Mouse (Mus musculus) limb, embryonic 13.5 days (tissue): ENCODE results near the gene Rimklb. TPM values are rescaled to one million over a fixed set of nuclear protein-coding genes. Genes with fewer than 3 reads are reported as not detected.
"Not testable (repeated sequence)": the region's sequence is repeated elsewhere in the genome, so short reads cannot be mapped to it uniquely, and the experiment has no call there.

Experiments
- ATAC-seq: fragments of 200-750 bp; cut with Nextera tagmentation; 2 replicates; pipeline ENCODE4 v1.8.0; 2017; ENCODE audit warnings: low read depth, moderate number of reproducible peaks, moderate TSS enrichment; ENCODE audit not compliant: low FRiP score
- H3K27ac ChIP-seq: fragments of 300-500 bp; sonication (generic); 2 replicates; pipeline ENCODE4 v1.5.1; 2015; ENCODE audit warnings: inconsistent platforms, mild to moderate bottlenecking, moderate library complexity
- H3K27me3 ChIP-seq: fragments of 300-500 bp; sonication (generic); 2 replicates; pipeline ENCODE4 v1.6.1; 2015; ENCODE audit warnings: mild to moderate bottlenecking, inconsistent platforms
- H3K36me3 ChIP-seq: fragments of 300-500 bp; sonication (generic); 2 replicates; pipeline ENCODE4 v1.6.1; 2015; ENCODE audit warnings: inconsistent platforms, mild to moderate bottlenecking, moderate library complexity
- H3K4me1 ChIP-seq: fragments of 300-500 bp; sonication (generic); 2 replicates; pipeline ENCODE4 v1.6.1; 2015; ENCODE audit warnings: inconsistent platforms
- H3K4me2 ChIP-seq: fragments of 300-500 bp; sonication (generic); replicated peaks from 2 replicates; pipeline ENCODE4 v1.6.1; 2015; ENCODE audit warnings: inconsistent platforms, mild to moderate bottlenecking, moderate library complexity
- H3K4me3 ChIP-seq: fragments of 300-500 bp; sonication (generic); 2 replicates; pipeline ENCODE4 v1.5.1; 2015; ENCODE audit warnings: moderate library complexity, mild to moderate bottlenecking, inconsistent platforms
- H3K9ac ChIP-seq: fragments of 300-500 bp; sonication (generic); 2 replicates; pipeline ENCODE4 v1.6.1; 2015; ENCODE audit warnings: mild to moderate bottlenecking, inconsistent platforms
- H3K9me3 ChIP-seq: fragments of 300-500 bp; sonication (generic); 2 replicates; pipeline ENCODE4 v1.6.1; 2016; ENCODE audit warnings: inconsistent platforms
- WGBS: fragments of 180-500 bp; shearing (Covaris S2); methylation state at CpG from one replicate; pipeline ENCODE4 v1.1.7; 2015; 5-methylcytosine and 5-hydroxymethylcytosine counted together
- polyA plus RNA-seq: library from polyadenylated mRNA; unstranded; fragments of >200 nt; fragmentation: Nextera tagmentation; extraction: Ambion mirVana; gene quantifications from 2 replicates; pipeline ENCODE4 v1.2.1, GENCODE M21; 2015

The Rimklb gene
- polyA plus RNA-seq, 1 experiment from 2014 or later, result 38.8 TPM

DNA sequence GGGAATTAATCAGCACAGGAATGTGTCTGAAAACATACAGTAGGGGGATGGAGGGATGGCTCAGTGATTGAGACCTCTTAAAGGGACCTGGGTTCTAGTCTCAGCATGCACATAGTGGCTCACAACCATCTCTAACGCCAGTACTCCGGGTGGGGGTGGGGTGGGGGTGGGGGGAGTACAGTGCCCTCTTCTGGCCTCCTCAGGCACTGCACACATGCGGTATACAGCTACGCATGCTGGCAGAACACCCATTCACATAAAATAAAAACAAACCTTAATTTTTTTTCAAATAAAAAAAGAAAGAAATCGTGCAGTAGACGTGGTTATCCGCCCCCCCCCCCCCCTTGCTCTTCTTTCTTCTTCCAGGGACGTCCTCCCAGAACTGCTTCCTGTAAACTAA, 24.7 kb upstream of the Rimklb start:
- Histone ChIP-seq H3K9me3 (no peaks in the 10 kb centered on the region), H3K4me1 (peaks cover 4% of the 10 kb centered on the region; the same call in 1 of the 2 replicates), H3K4me3 (no peak overlapping the region), H3K27me3 (no peaks in the 10 kb centered on the region), H3K36me3 (no peaks in the 10 kb centered on the region), H3K27ac (no peak overlapping the region), H3K4me2 (no peak overlapping the region), H3K9ac (no peak overlapping the region)
- no peak for ATAC-seq
- WGBS, result 86% methylated on average over 8 of the region's 8 CpGs

DNA sequence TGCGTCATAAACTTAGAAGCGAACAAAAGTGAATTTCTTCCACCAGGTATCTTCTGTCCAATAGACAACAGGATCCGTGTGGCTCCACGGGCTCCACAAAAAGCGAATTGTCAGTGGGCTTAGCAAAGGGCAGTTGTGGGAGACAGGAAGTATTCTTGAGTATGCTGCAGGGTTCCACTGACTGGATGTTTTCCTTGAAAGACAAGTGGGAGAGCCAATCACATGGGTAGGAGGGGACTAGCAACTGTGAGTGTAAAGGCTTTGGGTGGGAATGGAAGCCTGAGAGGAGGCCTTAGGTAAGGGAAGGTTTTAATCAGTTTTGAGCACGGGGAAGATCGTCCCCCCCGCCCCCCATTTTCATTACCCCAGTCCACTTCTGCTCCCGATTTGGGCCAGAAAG, 24.0 kb upstream of the Rimklb start:
- H3K9ac ChIP-seq, result no peak overlapping the region
- 0 out of 2 replicates have a peak overlapping the region, but pooled peaks have one; percentile 14 for H3K4me2 ChIP-seq
- no peaks in the 10 kb centered on the region for H3K27me3 ChIP-seq

DNA sequence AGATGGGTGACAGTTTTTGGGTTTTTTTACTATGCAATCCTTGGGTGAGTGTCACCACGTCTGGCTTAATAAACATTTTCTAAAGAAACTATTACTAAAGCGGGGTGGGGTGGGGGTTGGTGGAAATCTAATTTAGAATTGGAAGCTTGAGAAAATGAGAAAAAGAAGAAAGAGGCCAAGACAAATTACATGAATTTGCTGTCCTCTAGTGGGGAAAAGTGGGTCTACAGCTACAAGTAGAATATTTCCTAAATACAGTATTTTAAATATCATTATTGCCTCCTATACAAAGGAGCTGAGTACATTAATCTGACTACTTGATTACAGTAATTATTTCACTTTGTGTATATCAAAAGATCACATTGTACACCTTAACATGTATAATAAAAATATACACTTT, 20.8 kb upstream of the Rimklb start:
- Histone ChIP-seq H3K27ac (no peak overlapping the region), H3K36me3 (no peaks in the 10 kb centered on the region), H3K9me3 (no peaks in the 10 kb centered on the region), H3K9ac (no peak overlapping the region), H3K4me3 (no peak overlapping the region), H3K4me2 (no peak overlapping the region), H3K4me1 (peaks cover 4% of the 10 kb centered on the region; the same call in 1 of the 2 replicates), H3K27me3 (no peaks in the 10 kb centered on the region)
- WGBS, result 37% methylated on average over 2 of the region's 2 CpGs
- ATAC-seq, result no peak

More for the DNA sequence above, 24.0 kb upstream of the Rimklb start:
- H3K4me3 ChIP-seq, result no peak overlapping the region
- peaks cover 4% of the 10 kb centered on the region; the same call in 1 of the 2 replicates for H3K4me1 ChIP-seq
- 55% methylated on average over 9 of the region's 9 CpGs for WGBS
- no peaks in the 10 kb centered on the region for H3K9me3 ChIP-seq
- ATAC-seq, result peak; percentile 79
- no peak overlapping the region for H3K27ac ChIP-seq
- H3K36me3 ChIP-seq, result no peaks in the 10 kb centered on the region

DNA sequence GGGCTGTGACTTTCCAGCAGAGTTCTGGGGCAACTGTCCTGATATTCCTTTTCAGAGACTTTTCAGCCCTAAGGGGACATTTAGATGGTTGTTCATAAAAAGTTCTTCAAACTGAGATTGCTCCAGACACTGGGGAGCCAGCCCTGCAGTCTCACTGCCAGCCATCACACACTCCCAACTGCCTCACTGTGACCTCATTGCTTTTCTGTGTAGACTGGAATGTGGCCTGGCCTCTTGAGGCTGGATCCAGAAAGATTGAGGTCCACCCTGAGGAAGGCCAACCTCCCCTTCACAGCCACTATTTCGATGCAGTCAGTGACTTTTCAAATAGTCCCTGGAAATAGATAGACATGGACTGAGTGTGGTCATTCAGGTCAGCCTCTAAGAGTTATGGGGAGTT, 19.1 kb upstream of the Rimklb start:
- Histone ChIP-seq H3K4me3 (no peak overlapping the region), H3K9me3 (no peaks in the 10 kb centered on the region), H3K27me3 (no peaks in the 10 kb centered on the region), H3K4me2 (no peak overlapping the region), H3K4me1 (no peaks in the 10 kb centered on the region; the same call in 1 of the 2 replicates), H3K27ac (no peak overlapping the region), H3K36me3 (no peaks in the 10 kb centered on the region), H3K9ac (no peak overlapping the region)
- no peak for ATAC-seq
- WGBS, result 83% methylated on average over 1 of the region's 1 CpGs

DNA sequence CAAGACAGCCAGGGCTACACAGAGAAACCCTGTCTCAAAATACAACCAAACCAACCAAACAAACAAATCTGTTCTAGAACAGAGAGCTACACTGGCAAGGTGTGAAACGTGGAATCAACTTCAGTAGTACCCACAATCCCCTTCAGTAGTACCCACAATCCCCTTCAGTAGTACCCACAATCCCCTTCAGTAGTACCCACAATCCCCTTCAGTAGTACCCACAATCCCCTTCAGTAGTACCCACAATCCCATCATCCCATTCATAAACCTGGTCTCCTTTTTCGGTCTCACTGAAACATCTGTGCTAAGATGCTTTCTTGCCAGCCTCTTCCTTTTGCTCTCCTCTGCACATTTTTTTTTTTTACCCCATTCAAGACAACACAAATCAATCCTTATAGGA, 17.2 kb upstream of the Rimklb start:
- not testable (repeated sequence) for H3K9ac ChIP-seq, H3K9me3 ChIP-seq, H3K27me3 ChIP-seq, H3K4me3 ChIP-seq, ATAC-seq, H3K4me1 ChIP-seq, H3K4me2 ChIP-seq, H3K27ac ChIP-seq, H3K36me3 ChIP-seq
- WGBS, result 95% methylated on average over 2 of the region's 2 CpGs

DNA sequence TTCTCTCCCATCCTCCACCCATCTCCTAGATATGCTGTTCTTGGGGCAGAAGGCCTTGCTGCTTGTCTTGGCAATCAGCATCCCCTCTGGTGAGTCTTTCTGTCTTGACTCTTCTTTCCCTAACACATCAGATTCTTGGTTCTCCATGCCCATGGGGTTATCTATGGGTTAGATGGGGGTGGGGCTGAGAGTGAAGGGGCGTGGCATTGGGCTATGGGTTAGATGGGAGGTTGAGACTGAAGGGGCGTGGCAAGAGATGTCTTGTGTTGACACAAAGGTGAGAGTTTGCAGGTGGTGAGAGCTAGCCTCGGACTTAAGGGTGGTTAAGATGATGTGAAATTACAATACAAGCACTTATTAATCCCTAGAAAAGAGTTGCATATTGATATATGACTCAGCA, 15.8 kb upstream of the Rimklb start:
- Histone ChIP-seq H3K4me3 (no peak overlapping the region), H3K4me2 (no peak overlapping the region), H3K27ac (no peak overlapping the region), H3K4me1 (no peaks in the 10 kb centered on the region), H3K27me3 (no peaks in the 10 kb centered on the region), H3K36me3 (no peaks in the 10 kb centered on the region), H3K9me3 (no peaks in the 10 kb centered on the region), H3K9ac (no peak overlapping the region)
- ATAC-seq, result no peak
- 83% methylated on average over 3 of the region's 3 CpGs for WGBS

DNA sequence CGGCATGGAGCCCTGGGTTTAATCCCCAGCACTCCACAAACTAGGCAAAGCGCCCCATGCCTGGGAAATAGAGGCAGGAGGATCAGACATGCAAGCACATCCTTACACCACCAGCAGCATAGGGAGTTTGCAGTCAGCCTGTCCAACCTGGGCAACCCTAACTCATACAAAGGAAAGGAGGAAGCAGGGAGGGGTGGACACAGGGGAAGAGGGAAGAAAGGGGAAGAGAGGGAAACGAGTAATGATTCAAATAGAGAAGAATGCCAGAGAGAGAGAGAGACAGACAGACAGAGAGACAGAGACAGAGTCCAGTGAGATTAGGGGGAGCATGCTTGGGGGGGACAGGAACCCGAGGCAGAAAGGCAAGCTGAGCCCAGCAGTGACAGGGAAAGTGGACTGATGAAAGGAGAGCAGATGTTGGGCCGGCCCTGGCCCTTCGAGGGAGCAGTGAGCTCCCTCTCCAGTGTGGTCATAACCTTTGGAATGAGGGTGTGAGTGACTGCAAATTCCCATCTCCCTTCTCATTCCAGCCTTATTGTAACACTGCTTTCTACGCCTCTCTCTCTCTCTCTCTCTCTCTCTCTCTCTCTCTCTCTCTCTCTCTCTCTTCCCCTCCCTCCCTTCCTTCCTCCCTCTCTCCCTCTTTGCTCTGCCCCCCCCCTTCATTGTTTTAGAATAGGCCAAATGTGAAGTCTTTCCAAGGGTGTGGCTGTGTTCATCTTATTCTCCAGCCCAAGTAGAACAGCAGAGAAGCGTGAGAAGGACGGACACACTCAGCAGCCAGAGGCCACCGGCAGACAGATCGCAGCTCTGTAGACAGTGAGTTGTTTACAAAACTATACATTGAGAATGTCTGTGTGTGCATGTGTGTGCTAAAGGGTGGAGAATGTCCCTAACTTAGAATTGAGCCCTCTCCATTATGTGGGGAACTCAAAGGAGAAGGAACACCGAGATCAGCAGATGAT, 14.6 kb upstream of the Rimklb start:
- no peak overlapping the region for H3K4me2 ChIP-seq
- no peaks in the 10 kb centered on the region for H3K9me3 ChIP-seq
- peaks cover 6% of the 10 kb centered on the region for H3K4me1 ChIP-seq
- no peak overlapping the region for H3K27ac ChIP-seq
- 61% methylated on average over 12 of the region's 12 CpGs for whole genome bisulfite sequencing
- no peak; the same call in 1 of the 2 replicates for ATAC-seq
- H3K36me3 ChIP-seq, result no peaks in the 10 kb centered on the region
- H3K4me3 ChIP-seq, result no peak overlapping the region
- H3K27me3 ChIP-seq, result no peaks in the 10 kb centered on the region
- H3K9ac ChIP-seq, result no peak overlapping the region

DNA sequence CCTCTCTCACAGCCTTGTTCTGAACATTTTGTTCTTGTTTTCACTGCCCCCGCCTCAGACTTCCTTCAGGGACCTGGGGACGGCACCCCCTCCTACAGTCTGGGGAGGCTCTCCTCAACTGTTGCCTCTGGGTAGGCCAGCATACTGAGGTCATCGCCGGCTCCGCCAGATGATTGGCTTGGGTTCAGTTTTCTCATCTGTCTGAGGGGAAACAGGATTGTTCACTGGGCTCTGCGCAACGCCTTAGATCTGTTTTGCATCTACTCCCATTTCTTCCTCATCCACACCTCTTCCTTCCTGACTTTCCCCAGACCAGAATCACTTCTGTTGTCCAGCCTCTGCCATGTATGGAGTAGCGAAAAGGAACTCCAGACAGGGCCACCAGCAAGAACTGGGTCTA, 9.9 kb upstream of the Rimklb start:
- Histone ChIP-seq H3K9ac (no peak overlapping the region), H3K36me3 (no peaks in the 10 kb centered on the region), H3K4me1 (peaks cover 7% of the 10 kb centered on the region), H3K4me2 (no peak overlapping the region), H3K4me3 (no peak overlapping the region), H3K27ac (no peak overlapping the region), H3K27me3 (no peaks in the 10 kb centered on the region), H3K9me3 (no peaks in the 10 kb centered on the region)
- ATAC-seq, result no peak
- 68% methylated on average over 8 of the region's 8 CpGs for WGBS

DNA sequence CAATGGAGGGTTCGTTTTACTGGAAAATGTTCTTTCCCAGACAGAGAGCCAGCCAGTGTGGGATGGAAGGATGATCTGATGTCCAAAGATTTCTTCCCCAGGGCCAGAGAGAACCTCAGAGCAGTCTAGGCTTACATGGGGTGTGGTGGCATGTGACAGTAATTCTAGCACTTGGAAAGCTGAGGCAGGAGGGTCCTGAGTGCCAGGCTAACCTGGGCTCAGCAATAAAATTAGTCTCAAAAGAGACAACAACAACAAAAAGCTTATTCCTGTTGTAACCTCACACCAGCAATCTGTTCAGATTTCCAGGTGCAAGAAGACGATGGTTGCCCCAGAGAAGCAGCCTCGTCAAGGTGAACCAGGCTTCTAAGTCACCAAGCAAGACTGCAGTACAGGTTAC, 7.0 kb upstream of the Rimklb start, which contains the start of gene Mfap5:
TSS of gene Mfap5 (plus strand) at position 301 of the 400 bp plus-strand sequence.
- WGBS, result 81% methylated on average over 3 of the region's 3 CpGs
- Histone ChIP-seq H3K36me3 (no peaks in the 10 kb centered on the region), H3K4me3 (no peak within 1 kb of the TSS)

DNA sequence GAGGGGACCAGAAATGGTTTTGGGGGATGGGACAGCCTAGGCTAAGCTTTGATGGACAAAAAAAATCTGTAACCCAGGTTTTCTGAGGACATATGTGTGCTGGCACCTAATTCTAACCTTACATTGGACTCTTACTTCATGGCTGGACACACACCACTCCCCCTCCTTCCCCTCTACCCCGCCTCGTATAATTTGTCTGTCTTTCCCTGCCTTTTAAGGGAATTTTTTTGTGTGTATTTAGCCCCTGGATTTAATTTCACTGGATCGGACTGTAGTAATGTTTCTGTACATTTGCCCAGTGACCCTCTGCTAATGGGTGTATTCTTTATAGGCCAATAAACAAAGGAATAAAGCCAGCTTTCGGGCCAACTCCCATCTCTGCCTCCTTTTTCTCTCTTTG, 6.5 kb upstream of the Rimklb start:
- no peaks in the 10 kb centered on the region for H3K36me3 ChIP-seq
- H3K9me3 ChIP-seq, result no peaks in the 10 kb centered on the region
- H3K4me2 ChIP-seq, result no peak overlapping the region
- no peak overlapping the region for H3K27ac ChIP-seq
- H3K4me3 ChIP-seq, result no peak overlapping the region
- peaks cover 7% of the 10 kb centered on the region for H3K4me1 ChIP-seq
- ATAC-seq, result no peak
- no peaks in the 10 kb centered on the region for H3K27me3 ChIP-seq
- 33% methylated on average over 4 of the region's 4 CpGs for WGBS
- no peak overlapping the region for H3K9ac ChIP-seq

More for the DNA sequence above, 7.0 kb upstream of the Rimklb start, which contains the start of gene Mfap5:
- Histone ChIP-seq H3K4me1 (peaks cover 7% of the 10 kb centered on the region), H3K9me3 (no peaks in the 10 kb centered on the region), H3K27ac (no peak within 1 kb of the TSS), H3K9ac (no peak within 1 kb of the TSS), H3K27me3 (no peaks in the 10 kb centered on the region), H3K4me2 (no peak within 1 kb of the TSS)
- no peak for ATAC-seq

DNA sequence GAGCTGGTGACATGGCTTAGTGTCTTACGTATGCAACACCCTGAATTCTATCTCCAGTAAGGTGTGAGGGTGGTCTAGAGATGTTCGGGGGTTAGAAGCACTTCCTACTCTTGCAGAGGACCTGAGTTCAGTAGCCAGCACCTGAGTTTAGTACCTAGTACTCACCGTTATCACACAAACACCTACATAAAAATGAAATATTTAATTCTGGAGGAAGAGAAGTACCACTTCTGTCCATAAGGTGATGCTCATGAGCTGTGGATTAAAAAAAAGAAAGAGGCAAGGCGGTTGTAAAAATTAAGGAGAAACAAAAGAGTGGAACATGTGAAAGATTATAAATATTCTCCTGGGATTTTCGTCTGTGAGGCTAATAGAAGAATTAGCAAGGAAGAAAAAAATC, 2.1 kb downstream of the Rimklb start:
- 32% methylated on average over 5 of the region's 5 CpGs for WGBS

DNA sequence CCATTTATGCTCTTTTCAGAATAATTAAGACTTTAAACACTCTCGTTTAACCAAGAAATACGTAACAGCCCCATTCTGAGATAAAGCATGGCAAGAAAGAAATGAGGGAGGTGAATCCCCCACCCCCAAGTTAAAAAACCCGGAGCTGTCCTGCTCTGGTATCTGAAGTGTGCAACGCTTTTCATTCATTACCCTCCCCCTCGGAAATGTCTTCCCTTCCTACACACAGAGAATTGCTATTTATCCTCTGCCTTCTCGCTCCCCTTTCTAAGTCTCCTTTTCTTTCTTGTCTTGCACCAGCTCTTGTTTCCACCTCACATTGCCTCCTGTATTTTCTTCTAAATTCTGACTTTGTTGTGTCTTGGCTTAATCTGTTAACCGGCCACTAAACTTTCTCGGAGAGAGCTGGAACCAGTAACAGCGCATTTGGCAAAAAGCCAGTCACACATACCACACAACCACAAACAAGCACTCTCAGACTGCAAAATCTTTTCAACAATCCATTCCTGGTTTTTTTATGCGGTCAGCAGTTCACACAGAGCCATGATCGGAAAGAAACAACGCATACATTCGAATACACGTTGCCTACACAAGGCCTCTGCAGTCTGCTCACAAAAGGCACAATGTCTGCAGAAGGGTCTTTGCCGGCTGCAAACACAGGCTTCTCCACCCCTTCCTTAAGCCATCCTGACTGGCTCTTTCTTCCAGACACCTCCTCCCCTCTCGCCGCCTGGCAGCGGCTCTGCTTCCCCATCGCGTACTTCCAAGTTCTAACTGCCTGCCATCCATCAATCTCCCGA, 3.3 kb downstream of the Rimklb start:
- Histone ChIP-seq H3K4me3 (peak overlapping the region; percentile 21), H3K27me3 (no peaks in the 10 kb centered on the region), H3K9ac (peak overlapping the region; percentile 50), H3K36me3 (no peaks in the 10 kb centered on the region), H3K27ac (peak overlapping the region; percentile 90), H3K4me1 (peaks cover 52% of the 10 kb centered on the region), H3K9me3 (no peaks in the 10 kb centered on the region), H3K4me2 (peak overlapping the region; percentile 57)
- peak; percentile 64 for ATAC-seq
- 6% methylated on average over 21 of the region's 21 CpGs for WGBS

More for the DNA sequence above, 2.1 kb downstream of the Rimklb start:
- Histone ChIP-seq H3K9me3 (no peaks in the 10 kb centered on the region), H3K4me2 (no peak overlapping the region), H3K27ac (peak overlapping the region; percentile 90; the same call in 1 of the 2 replicates), H3K9ac (no peak overlapping the region), H3K4me3 (no peak overlapping the region), H3K4me1 (peaks cover 47% of the 10 kb centered on the region), H3K36me3 (no peaks in the 10 kb centered on the region), H3K27me3 (no peaks in the 10 kb centered on the region)
- ATAC-seq, result no peak
